Mouse (Mus musculus): Measurements from ENCODE around the gene Tcn2.

DNA sequence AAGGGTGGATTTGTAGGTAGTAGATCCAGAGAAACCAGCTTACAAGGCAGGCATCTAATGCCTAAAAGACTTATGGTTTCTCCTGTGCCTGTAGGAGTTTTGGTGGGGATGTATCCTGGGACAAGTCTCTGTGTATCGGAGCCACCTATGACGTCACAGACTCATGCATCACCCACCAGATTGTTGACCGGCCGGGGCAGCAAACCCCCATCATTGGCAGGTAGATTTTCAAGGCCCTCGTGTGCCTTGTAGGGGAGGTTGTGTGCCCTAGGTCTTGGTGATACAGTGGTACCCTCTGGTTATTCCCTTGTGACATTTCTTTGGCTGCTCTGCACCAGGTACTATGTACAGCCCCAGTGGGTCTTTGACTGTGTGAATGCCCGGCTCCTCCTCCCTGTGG is 44.7 kb upstream of the Tcn2 start, which contains the start of gene 4930556J24Rik:
- TF ChIP-seq POLR2A (IDR thresholded peaks at IDR 0.05; ENCODE audit: control insufficient read depth, low read depth, low read length), result no peak
- TF ChIP-seq CTCF (IDR thresholded peaks at IDR 0.05; ENCODE audit: control insufficient read depth, insufficient read depth, insufficient replicate concordance, low read depth, low read length), result no peak

Measured in testis, adult 2 months (tissue).